Mouse (Mus musculus) olfactory bulb, adult 2 months (tissue): ENCODE measurements around the gene Akirin2. TPM values are rescaled to one million over a fixed set of nuclear protein-coding genes. Genes with fewer than 3 reads are reported as not detected.

Experiments used
- H3K27ac ChIP-seq: fragments of 200-500 bp; 2 replicates; pipeline ENCODE4 v1.5.1; 2012; ENCODE audit warnings: low read depth, low read length; ENCODE audit not compliant: insufficient read depth
- H3K4me1 ChIP-seq: fragments of 200-500 bp; 2 replicates; pipeline ENCODE4 v1.6.1; 2012; ENCODE audit warnings: low read length; ENCODE audit not compliant: control insufficient read depth, insufficient read depth
- H3K4me3 ChIP-seq: fragments of 200-500 bp; 2 replicates; pipeline ENCODE4 v1.5.1; 2012; ENCODE audit warnings: mild to moderate bottlenecking, low read depth, low read length, moderate library complexity; ENCODE audit not compliant: insufficient read depth
- CTCF ChIP-seq: fragments of 200-500 bp; IDR thresholded peaks from 2 replicates; pipeline ENCODE4 v1.5.1; 2012; ENCODE audit warnings: low read depth, mild to moderate bottlenecking, low read length, moderate library complexity; ENCODE audit not compliant: insufficient read depth
- POLR2A ChIP-seq: fragments of 200-500 bp; IDR thresholded peaks from 2 replicates; pipeline ENCODE4 v1.6.1; 2012; ENCODE audit warnings: mild to moderate bottlenecking, low read depth, low read length, moderate library complexity; ENCODE audit not compliant: insufficient read depth
- WGBS: fragments of 180-500 bp; shearing (Covaris S2); methylation state at CpG from one replicate; pipeline ENCODE4 v1.1.7; 2018; 5-methylcytosine and 5-hydroxymethylcytosine counted together
- polyA plus RNA-seq: library from polyadenylated mRNA; stranded (reverse); fragments of >200 nt; gene quantifications from 2 replicates; pipeline ENCODE4 v1.2.4, GENCODE M21; 2012; ENCODE audit warnings: low replicate concordance; ENCODE audit not compliant: missing spikeins, insufficient read depth, insufficient read length

The Akirin2 gene
- polyA plus RNA-seq, 1 experiment: not detected

DNA sequence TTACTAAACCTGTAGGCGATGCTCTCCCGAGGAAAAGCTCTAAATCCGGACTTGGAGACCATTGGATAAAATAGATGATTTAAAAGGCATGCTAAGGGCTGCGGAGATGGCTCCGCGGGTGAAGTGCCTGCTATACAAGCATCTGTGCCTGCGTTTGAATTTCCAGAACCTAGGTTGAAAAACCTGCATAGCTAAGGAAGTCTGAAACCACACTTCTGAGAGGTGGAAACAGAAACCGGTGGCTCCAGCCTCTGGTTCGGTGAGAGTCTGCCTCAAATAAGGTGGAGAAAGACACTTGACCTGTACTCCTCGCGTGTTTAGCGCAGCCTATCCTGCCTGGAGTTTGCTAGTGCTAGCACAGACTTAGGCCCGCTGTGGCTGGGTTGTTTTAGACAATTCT, 64.6 kb downstream of the Akirin2 start:
- Histone ChIP-seq H3K4me3 (peak overlapping the region; percentile 95), H3K4me1 (peaks cover 9% of the 10 kb centered on the region), H3K27ac (peak overlapping the region; percentile 87)
- under 1% methylated on average over 13 of the region's 13 CpGs for WGBS
- TF ChIP-seq POLR2A (no peak), CTCF (no peak)

DNA sequence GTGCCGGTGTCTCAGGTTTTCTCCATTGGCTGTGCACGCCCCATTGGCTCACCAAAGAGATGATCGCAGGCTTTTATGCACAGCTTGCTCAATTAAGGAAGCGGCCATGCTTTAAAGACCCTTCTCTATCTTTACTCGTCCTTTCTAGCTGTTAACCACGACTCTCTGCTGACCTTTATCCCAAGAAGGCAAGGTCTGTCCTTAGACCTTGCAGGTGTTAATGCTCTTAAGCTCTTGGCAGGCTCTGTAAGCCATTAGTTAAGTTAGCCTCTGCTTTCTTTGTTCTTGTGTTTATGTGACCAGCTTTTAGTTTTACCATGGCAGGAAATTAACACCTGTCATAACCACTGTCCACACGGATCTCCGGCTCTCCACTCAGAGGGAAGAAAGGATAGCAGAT, 65.4 kb downstream of the Akirin2 start:
- Histone ChIP-seq H3K4me3 (peak overlapping the region; percentile 95; the same call in 1 of the 2 replicates), H3K27ac (no peak overlapping the region), H3K4me1 (peaks cover 9% of the 10 kb centered on the region)
- WGBS: 43% methylated on average over 8 of the region's 8 CpGs
- TF ChIP-seq POLR2A: no peak
- TF ChIP-seq CTCF: no peak

Other genes starting within 250 kb of the Akirin2 start
- 439 TPM in 1 of 2 replicates, not detected in the other for gene Orc3, start 64.0 kb downstream of the Akirin2 start, polyA plus RNA-seq
- gene Rars2, start 64.0 kb downstream of the Akirin2 start, polyA plus RNA-seq: not detected in 2 replicates
- not detected in 2 replicates for gene Slc35a1, start 136.5 kb downstream of the Akirin2 start, polyA plus RNA-seq
- not detected in 2 replicates for gene Cfap206, start 179.3 kb downstream of the Akirin2 start, polyA plus RNA-seq
- gene Gm136, start 205.3 kb downstream of the Akirin2 start, polyA plus RNA-seq: not detected in 2 replicates
- gene Smim8, start 227.5 kb downstream of the Akirin2 start, polyA plus RNA-seq: not detected in 2 replicates